ENCODE assay signal across 12 mouse cellular contexts in genomic region chr1:180148036-180148435, GRCm38 (mm10). TPM values are rescaled to one million over a fixed set of nuclear protein-coding genes. Genes with fewer than 3 reads are reported as not detected.
DNase-seq lines count a peak whose midpoint lies in the region; ATAC-seq and TF ChIP-seq lines count a peak whose summit lies in the region.
"Had no signal": no experiment of that assay in that cellular context is flagged by ENCODE, and none has a peak within 500 bp of the region (broad histone marks: within the 10 kb centered on the region; RNA-seq: fewer than 3 reads in every experiment).

No protein-coding gene starts in this region.

- no peak overlapping the region for H3K27ac ChIP-seq in heart, embryonic 12.5 days (ENCODE audit: poor library complexity, severe bottlenecking)
- H3K27ac ChIP-seq in liver, postnatal 0 days (ENCODE audit: low read depth) = peak overlapping the region; percentile 92
- H3K27ac ChIP-seq: forebrain, embryonic 12.5 days had no signal

- no peak overlapping the region for H3K9ac ChIP-seq in heart, embryonic 12.5 days
- peak overlapping the region; percentile 44; the same call in 1 of the 2 replicates for H3K9ac ChIP-seq in liver, postnatal 0 days (replicated peaks)
- H3K9ac ChIP-seq: forebrain, embryonic 12.5 days had no signal

- WGBS in heart, embryonic 12.5 days = 72% methylated on average over 4 of the region's 4 CpGs
- 57% methylated on average over 4 of the region's 4 CpGs for WGBS in liver, postnatal 0 days (ENCODE audit: insufficient replicate concordance)

- H3K4me2 ChIP-seq in heart, embryonic 12.5 days = 0 out of 2 replicates have a peak overlapping the region, but pooled peaks have one; percentile 12
- peak overlapping the region; percentile 52 for H3K4me2 ChIP-seq in liver, postnatal 0 days (ENCODE audit: low read depth, low read length)
- H3K4me2 ChIP-seq: forebrain, embryonic 12.5 days had no signal

- TF ChIP-seq EP300 in liver, postnatal 0 days (IDR thresholded peaks at IDR 0.05; ENCODE audit: low read depth) = no peak

- no peak; the same call in 1 of the 2 replicates for ATAC-seq in heart, embryonic 12.5 days (ENCODE audit: insufficient number of reproducible peaks, low FRiP score)
- ATAC-seq in erythroblast, adult 5-6 weeks (replicated peaks; ENCODE audit: low FRiP score, poor library complexity, severe bottlenecking) = 0 out of 2 replicates have a peak, but pooled peaks have one; percentile 58
- peak; percentile 93 for ATAC-seq in liver, postnatal 0 days
- ATAC-seq: activated CD4-positive, CD25-positive, alpha-beta regulatory T cell, adult 4 months had no signal

- no peak for TF ChIP-seq CTCF in liver, postnatal 0 days (IDR thresholded peaks at IDR 0.05; ENCODE audit: low read depth)

- H3K4me3 ChIP-seq in heart, embryonic 12.5 days = no peak overlapping the region
- H3K4me3 ChIP-seq in liver, postnatal 0 days (ENCODE audit: low read depth, low read length) = peak overlapping the region; percentile 20
- H3K4me3 ChIP-seq: forebrain, embryonic 12.5 days had no signal

- H3K36me3 ChIP-seq in heart, embryonic 12.5 days = peaks cover 44% of the 10 kb centered on the region
- H3K36me3 ChIP-seq in liver, postnatal 0 days (replicated peaks; ENCODE audit: insufficient read depth, low read length) = peaks cover 14% of the 10 kb centered on the region

- 0 out of 2 replicates have a peak, but pooled peaks cover 2% of the 10 kb centered on the region for H3K4me1 ChIP-seq in heart, embryonic 12.5 days (replicated peaks)
- H3K4me1 ChIP-seq in liver, postnatal 0 days (ENCODE audit: insufficient read depth) = peaks cover 11% of the 10 kb centered on the region; the same call in 1 of the 2 replicates
- H3K4me1 ChIP-seq: forebrain, embryonic 12.5 days had no signal

- no peak for DNase-seq in heart, postnatal 4 days
- DNase-seq in MEL-GATA-1-ER (ENCODE audit: extremely low read depth, low read depth) = peak; percentile 59
- DNase-seq in liver, postnatal 0 days = peak; percentile 37
- DNase-seq in T-cell, adult 2 months (ENCODE audit: low spot score) = no peak
- no peak for DNase-seq in cerebellum, adult 11-12 months
- DNase-seq in adrenal gland, postnatal 4 days (ENCODE audit: low spot score in 2 of 2) = no peak
- DNase-seq: cerebellum, postnatal 10 days; gastrocnemius, postnatal 14 days had no signal

- H3K9me3 ChIP-seq in heart, embryonic 12.5 days (replicated peaks) = no peaks in the 10 kb centered on the region
- H3K9me3 ChIP-seq in liver, postnatal 0 days (ENCODE audit: low read length) = no peaks in the 10 kb centered on the region
- H3K9me3 ChIP-seq: forebrain, embryonic 12.5 days had no signal

- no peaks in the 10 kb centered on the region for H3K27me3 ChIP-seq in heart, embryonic 12.5 days (replicated peaks)
- H3K27me3 ChIP-seq in liver, postnatal 0 days (ENCODE audit: insufficient read depth, low read length) = no peaks in the 10 kb centered on the region
- H3K27me3 ChIP-seq: forebrain, embryonic 12.5 days had no signal

RNA-seq across cellular contexts. Expression of gene Coq8a, which starts 51.4 kb away (rescaled TPM):
- polyA plus RNA-seq in heart, embryonic 12.5 days (2016; fragmentation: Nextera tagmentation; extraction: Ambion mirVana) = 15.2 and 17.8 TPM in 2 replicates
- total RNA-seq in heart, postnatal 4 days (2021) = 100 to 1,000 TPM; 232 to 252 TPM
- 7.3 TPM in 1 of 2 replicates, not detected in the other for total RNA-seq in erythroblast, adult 5-6 weeks (2015; ENCODE audit: low replicate concordance)
- 2.0 TPM in 1 of 2 replicates, not detected in the other for total RNA-seq in erythroblast, adult 5-6 weeks (2017; ENCODE audit: low replicate concordance)
- polyA plus RNA-seq in liver, postnatal 0 days (2015; fragmentation: Nextera tagmentation; extraction: Ambion mirVana) = 36.6 and 49.7 TPM in 2 replicates
- total RNA-seq in adrenal gland, postnatal 4 days (2021) = 100 to 1,000 TPM; 167 to 183 TPM

Comparison
In these comparisons a context has a peak if more than half of its experiments do, and no peak if none do; other contexts are left out.
1. DNase-seq: peak in MEL-GATA-1-ER (single experiment) and liver, postnatal 0 days (single experiment); none in heart, postnatal 4 days (single experiment), T-cell, adult 2 months (single experiment), cerebellum, adult 11-12 months (single experiment) and adrenal gland, postnatal 4 days (0 of 2).
2. RNA of gene Coq8a, which starts 51.4 kb away (total RNA-seq): 232 to 252 TPM in heart, postnatal 4 days and 167 to 183 TPM in adrenal gland, postnatal 4 days; 2.0 to 7.3 TPM in erythroblast, adult 5-6 weeks; every median in the first group is over 10 times any median in the second.